ENCODE assay signal across 7 mouse cellular contexts in genomic region chr7:16738073-16738696, GRCm38 (mm10). TPM values are rescaled to one million over a fixed set of nuclear protein-coding genes. Genes with fewer than 3 reads are reported as not detected.
DNase-seq lines count a peak whose midpoint lies in the region; ATAC-seq lines count a peak whose summit lies in the region.

Gene Ap2s1 (plus strand): TSS chr7:16738410.

- 0 out of 2 replicates have a peak within 1 kb of the TSS, but pooled peaks have one; percentile 35 for H3K27ac ChIP-seq in intestine, embryonic 16.5 days (ENCODE audit: low read length)
- no peak within 1 kb of the TSS for H3K27ac ChIP-seq in midbrain, embryonic 11.5 days (ENCODE audit: low read depth, low read length)

- H3K36me3 ChIP-seq in intestine, embryonic 16.5 days (ENCODE audit: control insufficient read depth, insufficient read depth, low read length), result no peaks in the 10 kb centered on the region
- H3K36me3 ChIP-seq in midbrain, embryonic 11.5 days (ENCODE audit: control insufficient read depth, insufficient read depth, low read length), result no peaks in the 10 kb centered on the region; the same call in 1 of the 2 replicates

- peak within 1 kb of the TSS; percentile 84 for H3K4me3 ChIP-seq in intestine, embryonic 16.5 days (ENCODE audit: low read length)
- peak within 1 kb of the TSS; percentile 78 for H3K4me3 ChIP-seq in midbrain, embryonic 11.5 days (ENCODE audit: low read depth, low read length)

- DNase-seq in adrenal gland, adult 8-10 months, result peak; percentile 97
- DNase-seq in embryo, embryonic 9.5 days (ENCODE audit: extremely low spot score), result peak; percentile 95
- DNase-seq in gastrocnemius, postnatal 4 days (ENCODE audit: low spot score in 2 of 2), result peak; percentile 86 to 96
- peak; percentile 98 for DNase-seq in left cerebral cortex, postnatal 36 days (ENCODE audit: low spot score in 2 of 2)
- DNase-seq in midbrain, embryonic 11.5 days (ENCODE audit: low spot score, missing footprints), result peak; percentile 99
- DNase-seq in skeletal muscle tissue, adult 2 months (ENCODE audit: low read depth, low spot score), result peak; percentile 95

- intact Hi-C loops in left cerebral cortex, postnatal 36 days (cut with DNase I), result no loop called here

- no peaks in the 10 kb centered on the region for H3K27me3 ChIP-seq in intestine, embryonic 16.5 days (replicated peaks; ENCODE audit: control insufficient read depth, insufficient read depth, low read length)
- no peaks in the 10 kb centered on the region for H3K27me3 ChIP-seq in midbrain, embryonic 11.5 days (ENCODE audit: control insufficient read depth, insufficient read depth, low read length)

- H3K9ac ChIP-seq in intestine, embryonic 16.5 days (ENCODE audit: low read depth, low read length), result peak within 1 kb of the TSS; percentile 94
- peak within 1 kb of the TSS; percentile 83 for H3K9ac ChIP-seq in midbrain, embryonic 11.5 days (ENCODE audit: low read length)

- no peaks in the 10 kb centered on the region for H3K9me3 ChIP-seq in intestine, embryonic 16.5 days (ENCODE audit: control insufficient read depth, low read length)
- H3K9me3 ChIP-seq in midbrain, embryonic 11.5 days (ENCODE audit: control insufficient read depth, low read length), result no peaks in the 10 kb centered on the region

- peak within 1 kb of the TSS; percentile 79 for H3K4me2 ChIP-seq in intestine, embryonic 16.5 days (ENCODE audit: low read depth, low read length)
- peak within 1 kb of the TSS; percentile 89 for H3K4me2 ChIP-seq in midbrain, embryonic 11.5 days

- H3K4me1 ChIP-seq in intestine, embryonic 16.5 days (ENCODE audit: control insufficient read depth, insufficient read depth, low read length), result peaks cover 9% of the 10 kb centered on the region
- H3K4me1 ChIP-seq in midbrain, embryonic 11.5 days (ENCODE audit: control insufficient read depth, insufficient read depth, low read length), result peaks cover 14% of the 10 kb centered on the region

- ATAC-seq in intestine, embryonic 16.5 days, result peak; percentile 98
- ATAC-seq in midbrain, embryonic 11.5 days (ENCODE audit: low FRiP score), result peak; percentile 98

- WGBS in intestine, embryonic 16.5 days, result under 1% methylated on average over 34 of the region's 34 CpGs
- WGBS in midbrain, embryonic 11.5 days, result 0% methylated on average over 34 of the region's 34 CpGs

RNA-seq across cellular contexts. Expression of gene Ap2s1, which starts in this region (rescaled TPM):
- total RNA-seq in adrenal gland, adult 8-10 months (2022), result 100 to 1,000 TPM; 127 to 153 (median 133) TPM
- total RNA-seq in gastrocnemius, postnatal 4 days (2021), result 100 to 1,000 TPM in 1 of 2 experiments, 10 to 100 TPM in 1; 86.6 to 106 TPM
- polyA plus RNA-seq in intestine, embryonic 16.5 days (2015; fragmentation: Nextera tagmentation; extraction: Ambion mirVana), result 266 and 271 TPM in 2 replicates
- total RNA-seq in left cerebral cortex, postnatal 36 days (2021), result 100 to 1,000 TPM; 264 to 316 TPM
- 277 and 300 TPM in 2 replicates for polyA plus RNA-seq in midbrain, embryonic 11.5 days (2014; fragmentation: Nextera tagmentation; extraction: Ambion mirVana)
